Mouse (Mus musculus) v-Abl transformed pro-B cells (cell line): ENCODE results near the gene Nup153.

Experiments
- in situ Hi-C, 2 experiments: fragments of 400-800 bp; cut with MboI; formaldehyde crosslinking; loops; one replicate each; pipeline ENCODE4 v1.15.1; 2025; ENCODE audit not compliant: unreplicated experiment in 2 of 2

Gene Nup153

DNA sequence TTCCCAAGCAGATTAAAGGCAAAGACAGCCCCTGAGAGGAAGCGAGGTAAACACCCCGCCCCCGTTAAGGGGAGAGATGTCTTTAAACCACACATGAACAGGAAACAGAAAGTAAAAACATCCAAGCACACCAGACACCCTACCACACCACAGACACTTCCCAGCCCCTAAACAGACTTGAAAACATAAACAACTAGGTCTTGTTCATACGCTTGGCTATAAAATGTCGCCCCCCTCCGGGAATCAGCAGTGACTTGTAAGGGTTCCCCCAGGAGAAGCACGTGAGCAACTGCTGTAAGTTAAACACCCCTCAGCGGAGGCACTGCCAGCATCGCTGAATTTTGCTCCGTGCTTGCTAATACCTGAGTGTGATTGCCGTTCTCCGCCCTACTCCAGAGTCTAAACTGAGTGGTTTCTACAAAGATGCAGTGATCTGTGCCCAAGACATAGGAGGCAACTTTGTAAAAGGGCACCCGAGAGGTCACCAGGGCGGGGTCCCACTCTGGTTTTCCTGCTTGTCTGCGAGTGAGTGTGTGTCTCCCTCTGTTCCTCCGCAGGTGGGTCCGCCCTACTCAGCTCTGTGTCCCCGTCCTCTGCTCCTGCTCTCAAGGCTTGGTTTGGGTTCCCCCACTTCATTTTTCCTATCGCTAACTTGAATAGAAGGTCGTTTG, 8.2 kb upstream of the Nup153 start:
- in situ Hi-C loops = loop anchor here (10.0 to 25.0 kb wide), 5 partner anchors 59 to 1274 kb away; partner anchors contain the start of genes Kdm1b (in 2 of the 2), Tpmt (in 2 of the 2), Atxn1 (in 1 of the 2) and Dek (in 1 of the 2)

DNA sequence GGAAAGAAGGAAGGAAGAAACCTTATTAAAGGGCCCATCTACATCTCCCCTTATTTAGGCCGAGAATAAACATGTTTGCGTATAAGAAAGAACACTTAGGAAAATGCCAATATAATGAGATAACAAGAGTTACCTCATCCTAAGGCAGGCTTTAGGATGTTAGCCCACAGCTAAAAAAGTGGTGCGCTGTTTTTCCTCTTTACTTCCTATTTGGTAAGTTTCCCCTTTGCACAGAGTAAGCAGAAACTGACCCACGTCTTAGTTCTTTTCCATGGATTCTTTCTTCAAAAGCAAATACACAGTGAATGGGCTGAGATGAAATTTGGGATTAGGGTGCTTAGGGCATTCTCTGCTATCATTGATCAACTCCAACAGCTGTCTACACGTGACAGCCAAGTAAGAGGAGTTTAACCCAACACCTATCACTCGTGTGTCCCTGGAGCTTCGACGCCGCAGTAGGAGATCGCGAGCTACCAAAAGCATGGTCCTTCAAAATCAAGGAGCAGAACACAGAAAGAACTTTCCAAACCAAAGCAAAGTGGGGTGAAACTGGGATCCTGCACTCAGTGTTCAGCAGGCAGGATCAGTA, 7.6 kb upstream of the Nup153 start:
- in situ Hi-C loops = loop anchor here (10.0 to 25.0 kb wide), 5 partner anchors 59 to 1273 kb away; partner anchors contain the start of genes Kdm1b (in 2 of the 2), Tpmt (in 2 of the 2), Atxn1 (in 1 of the 2) and Dek (in 1 of the 2)

- in situ Hi-C loops = loop anchor here (10.0 to 25.0 kb wide), 6 partner anchors 55 to 1268 kb away; partner anchors contain the start of genes Kdm1b (in 2 of the 2), Tpmt (in 2 of the 2), Atxn1 (in 1 of the 2) and Dek (in 1 of the 2)
Observed at GRCm38 (mm10) chr13:46729998-46730397, 2.3 kb upstream of the Nup153 start.

DNA sequence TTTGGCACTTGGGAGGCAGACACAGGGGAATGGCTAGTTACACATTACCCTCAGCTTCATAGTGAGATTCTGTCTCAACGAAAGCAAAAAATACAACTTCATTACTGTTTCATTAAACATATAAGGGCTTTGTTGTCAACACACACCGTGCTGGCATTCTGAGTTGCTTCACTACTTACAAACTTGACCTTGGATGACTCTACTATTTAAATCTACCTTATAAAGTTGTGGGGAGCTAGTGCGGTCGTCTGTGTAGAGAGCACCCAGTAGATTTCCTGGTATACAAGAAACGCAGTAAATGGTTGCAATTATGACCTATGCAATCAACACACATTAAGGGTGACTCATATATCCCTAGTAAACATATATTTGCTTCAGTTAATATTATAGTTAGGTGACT, 671 bp upstream of the Nup153 start:
- in situ Hi-C loops = loop anchor here (10.0 to 25.0 kb wide), 5 partner anchors 54 to 1266 kb away; partner anchors contain the start of genes Kdm1b (in 2 of the 2), Tpmt (in 2 of the 2), Atxn1 (in 1 of the 2) and Dek (in 1 of the 2)

DNA sequence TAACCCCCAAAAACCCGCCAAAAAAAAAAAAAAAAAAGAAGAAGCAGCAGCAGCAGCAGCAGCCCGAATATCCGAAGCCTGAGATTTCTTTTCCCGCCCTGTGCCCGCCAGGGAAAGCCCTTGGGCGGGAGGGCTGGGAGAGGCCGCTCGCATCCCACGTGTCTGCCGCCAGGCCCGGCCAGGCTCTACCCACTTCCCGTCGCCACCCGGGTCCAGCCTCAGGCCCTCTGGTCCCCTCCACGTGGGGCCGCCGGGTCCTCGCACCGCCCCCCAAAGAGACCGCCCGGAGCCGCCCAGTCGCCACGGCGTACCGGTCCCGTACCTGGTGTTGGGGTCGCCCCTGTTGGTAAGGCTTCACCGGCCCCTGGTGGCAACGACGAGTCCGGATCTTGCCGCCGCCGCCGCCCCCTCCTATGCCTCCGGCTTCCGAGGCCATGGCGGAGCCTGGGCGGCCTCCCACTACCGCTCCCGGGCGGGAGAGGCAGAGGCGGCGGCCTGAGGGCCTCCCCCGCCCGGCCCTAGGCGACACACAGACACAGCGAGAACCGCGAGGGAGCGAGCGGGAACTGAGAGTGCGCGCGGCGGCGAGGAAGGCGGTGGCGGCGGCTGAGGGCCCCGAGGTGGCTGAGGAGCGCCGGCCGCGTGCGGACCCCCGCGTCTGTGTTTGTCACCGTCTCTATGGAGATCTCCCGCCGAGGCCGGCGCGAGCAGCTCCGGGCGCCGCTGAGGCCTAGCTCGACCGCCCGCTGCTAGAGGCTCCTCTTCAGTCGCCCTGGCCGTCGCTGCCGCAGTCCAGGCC, 503 bp downstream of the Nup153 start:
- in situ Hi-C loops = loop anchor here (10.0 to 25.0 kb wide), 5 partner anchors 52 to 1265 kb away; partner anchors contain the start of genes Kdm1b (in 2 of the 2), Tpmt (in 2 of the 2), Atxn1 (in 1 of the 2) and Dek (in 1 of the 2)

DNA sequence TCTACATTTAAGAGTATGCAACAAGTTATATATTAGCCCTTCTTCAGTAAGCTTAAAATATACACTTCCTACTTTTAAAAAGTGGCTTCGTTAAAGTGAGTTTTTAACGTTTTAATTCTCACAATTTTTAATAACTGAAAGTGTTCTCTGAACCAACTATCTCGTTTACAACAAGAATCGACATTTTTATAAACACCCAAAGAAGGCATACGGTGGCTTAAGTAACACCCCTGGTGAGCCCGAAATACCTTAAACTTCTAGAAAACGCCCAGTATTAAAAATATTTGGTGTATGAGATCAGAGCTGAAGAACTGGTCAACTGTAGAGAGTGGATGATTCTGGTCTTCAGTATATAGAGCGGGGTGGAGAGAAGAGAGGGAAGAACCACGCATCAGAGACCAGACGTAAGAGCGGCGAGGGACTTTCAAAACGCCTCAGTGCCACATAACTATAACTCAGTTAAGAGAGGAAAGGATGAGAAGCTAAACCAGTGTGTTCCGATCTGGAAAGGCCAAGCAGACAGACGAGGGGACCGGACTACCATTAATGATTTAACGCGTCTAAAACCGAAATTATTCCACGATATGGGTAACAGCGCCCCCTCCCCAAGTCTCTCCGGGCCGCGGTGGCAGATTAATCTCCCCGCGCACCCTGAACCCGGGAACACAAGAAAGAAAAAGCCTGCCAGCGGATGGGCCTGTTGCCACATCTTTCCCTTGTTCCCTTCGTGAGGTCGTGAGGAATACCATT, 1.3 kb downstream of the Nup153 start:
- in situ Hi-C loops = loop anchor here (10.0 to 25.0 kb wide), 5 partner anchors 52 to 1264 kb away; partner anchors contain the start of genes Kdm1b (in 2 of the 2), Tpmt (in 2 of the 2), Atxn1 (in 1 of the 2) and Dek (in 1 of the 2)

- in situ Hi-C loops = loop anchor here (10.0 to 25.0 kb wide), 5 partner anchors 50 to 1263 kb away; partner anchors contain the start of genes Kdm1b (in 2 of the 2), Tpmt (in 2 of the 2), Atxn1 (in 1 of the 2) and Dek (in 1 of the 2)
Observed at GRCm38 (mm10) chr13:46725227-46725626, 2.5 kb downstream of the Nup153 start.

DNA sequence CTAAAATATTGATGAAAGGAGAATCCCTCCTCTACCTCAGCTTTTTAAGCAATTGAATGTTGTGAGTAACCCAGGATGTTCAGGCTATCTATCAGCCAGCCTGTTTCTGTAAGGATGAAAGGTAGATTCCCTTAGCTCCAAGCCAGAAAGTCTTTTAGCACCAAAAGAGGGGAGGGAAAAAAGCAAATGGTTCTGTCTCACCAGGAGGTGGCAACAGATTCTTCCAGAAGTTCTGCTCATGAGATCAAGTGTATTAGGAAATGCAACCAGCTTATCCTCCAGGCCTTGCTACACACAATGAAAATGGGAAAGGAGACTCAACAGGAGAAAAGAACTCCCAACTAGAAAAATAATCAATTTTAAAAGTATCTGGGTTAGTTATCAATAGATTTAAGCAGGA, 3.4 kb downstream of the Nup153 start:
- in situ Hi-C loops = loop anchor here in 1 of 2 experiments (10.0 to 25.0 kb wide), 2 partner anchors 50 to 1262 kb away; no protein-coding TSS in a partner anchor

DNA sequence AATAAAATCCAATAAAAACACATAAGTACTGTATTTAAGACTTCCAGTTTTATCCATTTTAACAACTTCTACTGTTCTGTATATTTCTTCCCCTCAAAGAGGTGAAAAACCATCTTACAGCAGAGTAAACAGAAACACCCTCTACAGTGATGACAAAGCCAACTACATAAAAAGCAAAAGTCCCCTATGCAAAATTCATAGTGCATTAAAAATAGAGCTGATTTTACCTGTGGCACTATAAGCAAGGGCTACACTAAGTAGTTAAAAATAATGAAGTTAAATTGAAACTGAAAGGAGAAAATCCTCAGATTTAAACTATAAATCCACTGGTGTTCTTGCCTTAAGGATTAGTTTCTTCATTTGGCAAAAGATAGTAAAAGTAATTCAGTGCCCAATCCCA, 6.7 kb downstream of the Nup153 start:
- in situ Hi-C loops = loop anchor here in 1 of 2 experiments (10.0 to 25.0 kb wide), 2 partner anchors 46 to 1259 kb away; no protein-coding TSS in a partner anchor

DNA sequence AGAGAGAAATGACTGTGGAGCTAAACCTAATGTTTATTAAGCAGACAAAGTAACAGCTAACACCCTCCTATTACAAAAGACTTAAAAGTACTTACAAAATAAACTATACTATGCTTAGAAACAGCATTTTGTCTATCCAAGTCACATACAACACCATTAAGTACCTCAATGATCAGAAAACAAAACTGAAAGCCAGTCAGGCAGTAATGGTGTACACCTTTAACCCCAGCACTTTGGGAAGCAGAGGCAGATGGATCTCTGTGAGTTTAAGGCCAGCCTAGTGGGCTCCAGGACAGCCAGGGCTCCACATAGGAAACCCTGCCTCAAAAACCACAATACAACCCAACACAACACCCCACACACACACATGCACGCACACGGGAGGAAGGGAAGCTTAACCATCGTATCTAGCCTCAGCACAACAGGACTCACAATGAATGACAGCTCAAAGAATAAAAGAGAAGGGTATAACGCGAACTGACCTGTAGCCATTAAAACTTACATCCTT, 8.8 kb downstream of the Nup153 start:
- in situ Hi-C loops = loop anchor here (5.0 to 25.0 kb wide), 2 partner anchors 42 to 1257 kb away; no protein-coding TSS in a partner anchor

DNA sequence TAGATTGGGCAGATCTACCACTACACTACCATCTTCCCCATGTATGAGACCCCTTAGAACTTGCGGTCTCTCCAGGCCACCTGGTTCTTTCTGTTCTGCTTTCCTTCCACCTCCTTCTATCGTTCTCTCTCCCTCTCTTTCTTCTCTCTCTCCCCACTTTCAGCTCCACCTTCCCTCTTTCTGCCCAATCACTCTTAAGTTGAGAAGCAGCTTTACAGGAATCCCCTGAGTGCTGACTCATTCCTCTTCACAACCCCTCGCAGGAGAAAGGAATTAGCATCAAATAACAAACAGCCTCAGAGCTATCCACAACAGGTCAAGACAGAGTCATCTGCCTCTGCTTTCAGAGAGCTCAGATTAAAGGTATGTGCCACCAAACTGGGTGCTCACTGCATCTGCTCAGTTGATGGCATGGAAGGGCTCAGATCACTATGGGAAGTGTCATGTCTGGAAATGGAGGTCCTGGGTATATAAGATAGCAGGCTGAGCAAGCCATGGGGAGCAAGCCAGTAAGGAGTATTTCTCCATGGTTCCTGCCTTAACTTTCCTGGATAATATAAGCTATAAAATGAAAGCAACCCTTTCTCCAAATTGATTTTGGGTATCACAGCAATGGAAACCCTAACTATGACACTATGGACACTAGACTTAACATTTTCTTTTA, 11.6 kb downstream of the Nup153 start:
- in situ Hi-C loops = loop anchor here (5.0 to 25.0 kb wide), 2 partner anchors 39 to 1254 kb away; no protein-coding TSS in a partner anchor

DNA sequence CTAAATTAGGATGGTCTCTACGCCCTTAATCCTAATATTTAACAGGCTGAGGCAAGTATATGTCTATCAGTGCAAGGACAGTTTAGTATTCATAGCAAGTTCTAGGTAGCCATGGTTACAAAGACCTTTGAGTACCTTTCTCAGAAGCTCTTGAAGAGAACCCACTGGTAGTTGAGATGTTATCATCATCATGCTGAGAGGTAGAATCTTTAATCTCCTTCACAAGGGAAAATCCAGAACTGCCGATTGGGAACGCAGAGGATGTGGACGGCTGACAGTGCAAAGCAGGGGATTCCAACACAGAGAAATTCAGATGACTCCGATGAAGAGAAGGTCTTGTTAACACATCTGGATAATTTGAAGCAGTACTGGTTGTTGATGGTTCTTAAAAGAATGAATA, 14.3 kb downstream of the Nup153 start:
- in situ Hi-C loops = loop anchor here in 1 of 2 experiments (25.0 kb wide), 1 partner anchor 1251 kb away; no protein-coding TSS in a partner anchor

- in situ Hi-C loops = loop anchor here in 1 of 2 experiments (25.0 kb wide), 1 partner anchor 1241 kb away; no protein-coding TSS in a partner anchor
Observed at GRCm38 (mm10) chr13:46703138-46703537, 24.6 kb downstream of the Nup153 start.

GRCm38 (mm10) chr13:46701486-46701885, 26.3 kb downstream of the Nup153 start:
- in situ Hi-C loops = loop anchor here in 1 of 2 experiments (25.0 kb wide), 1 partner anchor 1239 kb away; no protein-coding TSS in a partner anchor

DNA sequence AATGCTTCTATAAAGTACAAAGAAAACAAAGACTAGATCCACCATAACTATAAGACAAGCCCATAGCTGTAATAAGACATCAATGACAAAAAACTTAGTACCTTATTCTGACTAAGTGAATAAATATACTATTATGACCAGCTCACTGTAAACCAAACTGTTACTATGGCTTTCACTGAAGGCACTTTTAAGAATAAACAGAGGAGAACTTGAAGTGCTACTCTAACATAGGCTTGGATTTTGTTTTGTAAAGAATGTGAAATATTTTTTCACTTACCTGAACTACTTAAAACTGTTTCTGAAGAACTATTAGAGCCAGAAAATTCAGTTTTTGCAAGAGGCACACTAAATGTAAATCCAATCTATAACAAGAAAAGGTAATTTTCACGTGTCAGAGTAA, 28.4 kb downstream of the Nup153 start:
- in situ Hi-C loops = loop anchor here in 1 of 2 experiments (25.0 kb wide), 1 partner anchor 737 kb away; the partner anchor contains the start of gene Atxn1

DNA sequence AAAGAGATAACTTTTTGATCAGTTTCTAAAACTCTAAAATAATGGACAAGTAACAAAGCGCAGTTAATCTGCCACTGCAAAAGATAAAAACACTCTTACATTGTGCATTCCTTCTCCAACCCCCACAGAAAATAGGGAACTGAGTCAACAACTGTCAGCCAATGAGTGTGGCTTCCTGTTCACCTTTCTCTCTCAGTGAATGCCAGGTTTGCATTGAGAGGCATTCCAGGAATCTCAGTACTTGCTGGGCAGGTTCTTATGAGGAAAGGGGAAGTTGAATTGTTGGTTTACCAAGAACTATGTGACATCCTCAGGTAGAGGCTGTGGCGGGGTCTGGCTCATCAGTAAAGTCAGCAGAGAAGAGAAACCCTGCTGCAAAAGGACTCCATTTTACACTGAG, 31.0 kb downstream of the Nup153 start:
- in situ Hi-C loops = loop anchor here in 1 of 2 experiments (25.0 kb wide), 1 partner anchor 734 kb away; the partner anchor contains the start of gene Atxn1

GRCm38 (mm10) chr13:46695932-46696331, 31.8 kb downstream of the Nup153 start:
- in situ Hi-C loops = loop anchor here in 1 of 2 experiments (25.0 kb wide), 1 partner anchor 734 kb away; the partner anchor contains the start of gene Atxn1
